Mouse (Mus musculus) B cell, adult (primary cell): ENCODE measurements around the gene 1700012B07Rik. TPM values are rescaled to one million over a fixed set of nuclear protein-coding genes. Genes with fewer than 3 reads are reported as not detected.

Experiments
- total RNA-seq: library from RNA; stranded (reverse); gene quantifications from 4 replicates; pipeline ENCODE4 v1.2.4, GENCODE M21; 2023; ENCODE audit not compliant: inconsistent age

Gene 1700012B07Rik
- total RNA-seq, result not detected in 4 replicates

DNA sequence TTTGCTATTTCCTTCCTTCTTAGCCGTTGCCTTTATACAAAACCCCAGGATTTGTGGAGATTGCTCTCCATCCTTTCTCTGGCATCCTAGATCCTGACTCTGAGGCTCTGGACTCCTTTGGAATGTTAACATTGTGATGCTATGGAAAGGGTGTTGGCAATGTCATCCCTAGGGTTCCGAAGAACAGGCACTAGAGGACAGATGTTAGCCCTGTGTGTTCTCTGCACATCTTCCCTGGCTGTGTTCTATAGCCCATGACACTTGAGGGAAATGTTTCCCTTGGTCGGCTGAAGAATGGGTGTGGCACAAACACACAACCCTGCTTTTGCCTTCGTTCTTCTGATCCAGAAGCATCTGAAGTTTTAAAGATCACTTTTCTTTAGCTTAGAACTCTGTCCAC is at the start of gene 1700012B07Rik:
1700012B07Rik (minus strand) TSS at position 101 of the 400 bp plus-strand sequence.

Other genes with a start within 250 kb of the 1700012B07Rik start
- gene Wipi1, start 216.1 kb downstream of the 1700012B07Rik start, total RNA-seq, result 0.74 to 2.0 TPM (median 1.2 TPM) in 4 replicates
- gene Prkar1a, start 178.6 kb downstream of the 1700012B07Rik start, total RNA-seq, result 280 to 302 TPM (median 289 TPM) in 4 replicates
- not detected in 4 replicates for gene Fam20a, start 105.8 kb downstream of the 1700012B07Rik start, total RNA-seq
- 0.15 to 0.48 TPM (median 0.27 TPM) in 4 replicates for gene Abca8b, start 167.8 kb upstream of the 1700012B07Rik start, total RNA-seq